ENCODE assay signal across 28 mouse cellular contexts in genomic region chr12:105850675-105851074, GRCm38 (mm10).
DNase-seq lines count a peak whose midpoint lies in the region; ATAC-seq and TF ChIP-seq lines count a peak whose summit lies in the region.
"Had no signal": no experiment of that assay in that cellular context is flagged by ENCODE, and none has a peak within 500 bp of the region (broad histone marks: within the 10 kb centered on the region; RNA-seq: fewer than 3 reads in every experiment).

No protein-coding gene starts in this region.

- no peaks in the 10 kb centered on the region for H3K9me3 ChIP-seq in embryonic facial prominence, embryonic 14.5 days (ENCODE audit: control insufficient read depth, low read length)
- H3K9me3 ChIP-seq in embryonic facial prominence, embryonic 10.5 days, result no peaks in the 10 kb centered on the region
- no peaks in the 10 kb centered on the region for H3K9me3 ChIP-seq in midbrain, postnatal 0 days (ENCODE audit: low read length)
- H3K9me3 ChIP-seq in midbrain, embryonic 13.5 days, result no peaks in the 10 kb centered on the region
- H3K9me3 ChIP-seq: embryonic facial prominence, embryonic 12.5 days; embryonic facial prominence, embryonic 15.5 days; forebrain, embryonic 10.5 days; forebrain, embryonic 12.5 days; G1E had no signal

- H3K4me1 ChIP-seq in embryonic facial prominence, embryonic 14.5 days (ENCODE audit: control insufficient read depth, insufficient read depth, low read length), result peaks cover 18% of the 10 kb centered on the region
- peaks cover 41% of the 10 kb centered on the region for H3K4me1 ChIP-seq in embryonic facial prominence, embryonic 10.5 days
- no peaks in the 10 kb centered on the region for H3K4me1 ChIP-seq in midbrain, postnatal 0 days (ENCODE audit: insufficient read depth, low read length)
- H3K4me1 ChIP-seq in midbrain, embryonic 13.5 days (replicated peaks), result peaks cover 41% of the 10 kb centered on the region

- ATAC-seq in embryonic facial prominence, embryonic 14.5 days (ENCODE audit: low read depth), result no peak
- ATAC-seq in midbrain, postnatal 0 days (ENCODE audit: low FRiP score), result no peak
- ATAC-seq in midbrain, embryonic 13.5 days, result no peak
- ATAC-seq: activated CD4-positive, CD25-positive, alpha-beta regulatory T cell, adult 4 months; CD4-positive, CD25-positive, alpha-beta regulatory T cell, adult 4 months; forebrain, embryonic 14.5 days; forebrain, embryonic 16.5 days; Patski had no signal

- H3K9ac ChIP-seq in embryonic facial prominence, embryonic 14.5 days (ENCODE audit: low read depth, low read length), result no peak overlapping the region
- no peak overlapping the region for H3K9ac ChIP-seq in midbrain, postnatal 0 days (replicated peaks; ENCODE audit: low read length, poor library complexity, severe bottlenecking)
- no peak overlapping the region for H3K9ac ChIP-seq in midbrain, embryonic 13.5 days (replicated peaks)
- H3K9ac ChIP-seq: embryonic facial prominence, embryonic 12.5 days; embryonic facial prominence, embryonic 15.5 days; forebrain, embryonic 12.5 days had no signal

- H3K4me3 ChIP-seq in embryonic facial prominence, embryonic 14.5 days (ENCODE audit: low read depth, low read length), result no peak overlapping the region
- H3K4me3 ChIP-seq in embryonic facial prominence, embryonic 10.5 days, result no peak overlapping the region
- no peak overlapping the region for H3K4me3 ChIP-seq in midbrain, postnatal 0 days (ENCODE audit: low read depth, low read length)
- H3K4me3 ChIP-seq in midbrain, embryonic 13.5 days (replicated peaks), result no peak overlapping the region
- H3K4me3 ChIP-seq: embryonic facial prominence, embryonic 12.5 days; embryonic facial prominence, embryonic 15.5 days; erythroblast, embryonic 14.5 days; forebrain, embryonic 10.5 days; forebrain, embryonic 12.5 days had no signal

- 66% methylated on average over 9 of the region's 9 CpGs for WGBS in embryonic facial prominence, embryonic 14.5 days
- WGBS in embryonic facial prominence, embryonic 10.5 days, result 76% methylated on average over 9 of the region's 9 CpGs
- 63% methylated on average over 9 of the region's 9 CpGs for WGBS in midbrain, postnatal 0 days
- 73% methylated on average over 9 of the region's 9 CpGs for WGBS in midbrain, embryonic 13.5 days

- peak; percentile 59 for DNase-seq in embryonic facial prominence, embryonic 14.5 days (ENCODE audit: low spot score)
- DNase-seq in embryonic facial prominence, embryonic 10.5 days (ENCODE audit: low spot score), result no peak
- DNase-seq in midbrain, postnatal 0 days (ENCODE audit: low spot score), result peak; percentile 41
- DNase-seq in ovary, adult 18-20 months (ENCODE audit: low spot score), result peak; percentile 23
- DNase-seq in ovary, postnatal 14 days (ENCODE audit: low spot score), result no peak
- DNase-seq: adrenal gland, adult 8-10 months; adrenal gland, postnatal 14 days; adrenal gland, postnatal 36 days; B cell, adult 2 months; cerebellum, adult 11-12 months; cerebellum, adult 2 months; cerebellum, adult 9-10 months; cerebellum, postnatal 14 days; cerebellum, postnatal 36 days; embryo, embryonic 11 days had no signal

- no peak overlapping the region for H3K4me2 ChIP-seq in embryonic facial prominence, embryonic 14.5 days (ENCODE audit: low read depth, low read length)
- no peak overlapping the region for H3K4me2 ChIP-seq in midbrain, postnatal 0 days (ENCODE audit: low read depth, low read length, poor library complexity, severe bottlenecking)
- no peak overlapping the region for H3K4me2 ChIP-seq in midbrain, embryonic 13.5 days (replicated peaks)
- H3K4me2 ChIP-seq: embryonic facial prominence, embryonic 12.5 days; embryonic facial prominence, embryonic 15.5 days; forebrain, embryonic 12.5 days had no signal

- no peak for TF ChIP-seq CTCF in midbrain, postnatal 0 days (IDR thresholded peaks at IDR 0.05)

- H3K27ac ChIP-seq in embryonic facial prominence, embryonic 14.5 days (replicated peaks; ENCODE audit: low read depth, low read length), result no peak overlapping the region
- H3K27ac ChIP-seq in embryonic facial prominence, embryonic 10.5 days (replicated peaks), result no peak overlapping the region
- H3K27ac ChIP-seq in midbrain, postnatal 0 days (ENCODE audit: low read depth, low read length), result no peak overlapping the region
- H3K27ac ChIP-seq in midbrain, embryonic 13.5 days, result no peak overlapping the region
- H3K27ac ChIP-seq: embryonic facial prominence, embryonic 12.5 days; embryonic facial prominence, embryonic 15.5 days; forebrain, embryonic 10.5 days; forebrain, embryonic 12.5 days had no signal

- H3K36me3 ChIP-seq in embryonic facial prominence, embryonic 14.5 days (ENCODE audit: control insufficient read depth, insufficient read depth, low read length), result no peaks in the 10 kb centered on the region
- peaks cover 8% of the 10 kb centered on the region; the same call in 1 of the 2 replicates for H3K36me3 ChIP-seq in embryonic facial prominence, embryonic 10.5 days (replicated peaks)
- H3K36me3 ChIP-seq in midbrain, postnatal 0 days (ENCODE audit: insufficient read depth, low read length), result no peaks in the 10 kb centered on the region
- no peaks in the 10 kb centered on the region for H3K36me3 ChIP-seq in midbrain, embryonic 13.5 days
- H3K36me3 ChIP-seq: embryonic facial prominence, embryonic 15.5 days had no signal

- H3K27me3 ChIP-seq in embryonic facial prominence, embryonic 14.5 days (replicated peaks; ENCODE audit: control insufficient read depth, insufficient read depth, low read length), result no peaks in the 10 kb centered on the region
- H3K27me3 ChIP-seq in embryonic facial prominence, embryonic 10.5 days (replicated peaks; ENCODE audit: low read depth, poor library complexity, severe bottlenecking), result no peaks in the 10 kb centered on the region
- no peaks in the 10 kb centered on the region for H3K27me3 ChIP-seq in midbrain, postnatal 0 days (ENCODE audit: insufficient read depth, low read length)
- H3K27me3 ChIP-seq in midbrain, embryonic 13.5 days, result no peaks in the 10 kb centered on the region
- H3K27me3 ChIP-seq: CH12.LX; embryonic facial prominence, embryonic 12.5 days; embryonic facial prominence, embryonic 15.5 days; forebrain, embryonic 12.5 days; Patski had no signal

Comparison
In these comparisons a context has a peak if more than half of its experiments do, and no peak if none do; other contexts are left out.
1. DNase-seq: peak in embryonic facial prominence, embryonic 14.5 days (single experiment), midbrain, postnatal 0 days (single experiment) and ovary, adult 18-20 months (single experiment); none in embryonic facial prominence, embryonic 10.5 days (single experiment) and ovary, postnatal 14 days (single experiment).